Mouse (Mus musculus): Measurements from ENCODE around the gene Spint3. TPM values are rescaled to one million over a fixed set of nuclear protein-coding genes. Genes with fewer than 3 reads are reported as not detected.
"Not testable (repeated sequence)": the region's sequence is repeated elsewhere in the genome, so short reads cannot be mapped to it uniquely, and the experiment has no call there.

Spint3 gene
- not detected in 2 replicates for polyA plus RNA-seq (2015; fragmentation: Nextera tagmentation; extraction: Ambion mirVana)

DNA sequence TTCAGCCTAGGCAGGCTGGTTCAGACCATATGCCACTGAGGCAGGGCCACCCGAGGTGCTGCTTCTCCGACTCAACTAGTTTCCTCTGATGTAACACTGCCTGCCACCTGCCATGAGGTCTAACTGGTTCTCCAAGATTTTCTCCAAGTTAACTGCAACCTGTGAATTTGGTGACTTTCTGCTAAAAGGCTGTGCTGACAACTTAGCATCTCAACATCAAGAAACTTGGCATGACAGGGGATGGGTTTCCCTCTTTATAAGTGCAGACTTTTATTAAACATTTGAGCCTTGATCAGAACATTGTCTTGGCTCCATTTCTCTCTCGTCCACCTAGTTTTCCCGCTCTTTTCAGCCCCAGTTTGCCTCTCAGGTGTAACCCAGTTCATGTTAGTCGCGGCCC lies at the start of gene Spint3:
Gene Spint3, minus strand, starts transcription at position 101 of the 400 bp plus-strand sequence.
- not testable (repeated sequence) for ATAC-seq (replicated peaks; ENCODE audit: low FRiP score, low read depth)

DNA sequence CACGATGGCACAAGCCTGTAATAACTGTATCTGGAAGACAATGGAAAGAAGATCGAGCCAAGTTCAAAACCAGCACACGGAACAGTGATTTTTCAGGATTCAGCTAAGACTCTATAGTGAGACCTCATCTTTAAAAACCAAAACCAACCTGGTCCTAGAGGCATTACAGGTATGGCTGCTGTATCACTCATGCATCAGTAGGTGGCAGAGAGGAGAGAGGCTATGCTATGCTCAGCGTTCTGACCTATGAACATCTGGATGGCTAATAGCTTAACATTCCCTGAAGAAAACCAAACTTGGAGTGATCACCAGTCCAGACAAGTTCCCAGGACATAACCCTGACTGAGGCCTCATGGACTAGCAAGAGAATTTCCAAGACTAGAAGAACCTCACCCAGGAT lies 48.5 kb upstream of the Spint3 start:
- no peak overlapping the region for H3K27ac ChIP-seq
- TF ChIP-seq CTCF (IDR thresholded peaks at IDR 0.05; ENCODE audit: low read depth), result peak; percentile 32; the same call in 1 of the 2 replicates
- WGBS, result 78% methylated on average over 4 of the region's 4 CpGs

More for the DNA sequence above, at the start of gene Spint3:
- DNase-seq (ENCODE audit: low spot score); H3K4me1 ChIP-seq (replicated peaks; ENCODE audit: insufficient read depth, low read length); H3K9ac ChIP-seq (ENCODE audit: low read depth, low read length); H3K36me3 ChIP-seq (ENCODE audit: insufficient read depth, low read length); H3K4me3 ChIP-seq (replicated peaks; ENCODE audit: low read depth, low read length); H3K4me2 ChIP-seq (ENCODE audit: low read length); H3K27ac ChIP-seq; H3K9me3 ChIP-seq (replicated peaks; ENCODE audit: low read length); H3K27me3 ChIP-seq (ENCODE audit: insufficient read depth, low read length): not testable (repeated sequence)
- WGBS, result 76% methylated on average over 6 of the region's 6 CpGs

DNA sequence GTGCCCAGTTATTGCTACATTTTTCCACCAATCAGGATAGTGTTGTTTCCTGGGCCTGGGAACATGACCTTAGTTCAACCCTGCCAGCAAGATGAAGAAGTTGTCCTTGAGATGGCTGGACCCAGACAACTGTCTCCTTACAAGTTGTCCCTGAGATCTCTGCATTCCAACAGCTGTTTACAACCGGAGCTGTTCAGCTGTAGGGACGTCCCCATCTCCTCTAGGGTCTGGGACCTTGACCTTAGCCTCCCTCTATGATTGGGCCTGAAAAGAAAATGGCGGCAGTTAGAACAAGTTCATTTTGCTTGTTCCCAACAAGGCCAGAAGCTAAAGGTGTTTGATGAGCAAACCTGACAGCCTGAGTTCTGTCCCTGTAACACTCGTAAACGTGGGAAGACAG lies 45.8 kb upstream of the Spint3 start:
- ATAC-seq (replicated peaks; ENCODE audit: low FRiP score, low read depth), result no peak
- Histone ChIP-seq H3K4me1 (replicated peaks; ENCODE audit: insufficient read depth, low read length) (no peaks in the 10 kb centered on the region), H3K4me3 (replicated peaks; ENCODE audit: low read depth, low read length) (no peak overlapping the region), H3K9ac (ENCODE audit: low read depth, low read length) (no peak overlapping the region), H3K27ac (no peak overlapping the region), H3K4me2 (ENCODE audit: low read length) (no peak overlapping the region), H3K36me3 (ENCODE audit: insufficient read depth, low read length) (no peaks in the 10 kb centered on the region), H3K9me3 (replicated peaks; ENCODE audit: low read length) (no peaks in the 10 kb centered on the region), H3K27me3 (ENCODE audit: insufficient read depth, low read length) (no peaks in the 10 kb centered on the region)
- no peak for TF ChIP-seq CTCF (IDR thresholded peaks at IDR 0.05; ENCODE audit: low read depth)
- DNase-seq (ENCODE audit: low spot score), result no peak
- 81% methylated on average over 5 of the region's 5 CpGs for WGBS

More for the DNA sequence above, 48.5 kb upstream of the Spint3 start:
- Histone ChIP-seq H3K27me3 (ENCODE audit: insufficient read depth, low read length) (no peaks in the 10 kb centered on the region), H3K4me3 (replicated peaks; ENCODE audit: low read depth, low read length) (no peak overlapping the region), H3K36me3 (ENCODE audit: insufficient read depth, low read length) (no peaks in the 10 kb centered on the region), H3K9ac (ENCODE audit: low read depth, low read length) (no peak overlapping the region), H3K4me2 (ENCODE audit: low read length) (no peak overlapping the region), H3K9me3 (replicated peaks; ENCODE audit: low read length) (no peaks in the 10 kb centered on the region), H3K4me1 (replicated peaks; ENCODE audit: insufficient read depth, low read length) (no peaks in the 10 kb centered on the region)
- ATAC-seq (replicated peaks; ENCODE audit: low FRiP score, low read depth) (no peak), DNase-seq (ENCODE audit: low spot score) (no peak)

DNA sequence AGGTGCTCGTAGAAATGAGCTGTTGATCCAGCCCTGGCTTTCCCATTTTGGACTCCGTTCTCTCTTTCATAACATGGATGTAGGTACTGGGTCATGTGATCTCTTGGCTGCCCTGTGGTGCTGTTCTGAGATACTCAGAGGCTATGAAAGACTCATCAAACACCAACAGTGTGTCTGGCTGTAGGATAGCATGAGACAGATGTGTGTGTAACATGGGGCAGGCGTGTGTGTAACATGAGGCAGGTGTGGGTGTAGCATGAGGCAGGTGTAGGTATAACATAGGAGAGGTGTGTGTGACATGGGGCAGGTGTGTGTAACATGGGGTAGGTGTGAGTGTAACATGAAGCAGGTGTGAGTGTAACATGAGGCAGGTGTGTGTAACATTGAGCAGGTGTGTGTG lies 42.1 kb upstream of the Spint3 start:
- ATAC-seq (replicated peaks; ENCODE audit: low FRiP score, low read depth), result no peak
- no peaks in the 10 kb centered on the region for H3K4me1 ChIP-seq (replicated peaks; ENCODE audit: insufficient read depth, low read length)
- no peak for DNase-seq (ENCODE audit: low spot score)
- no peaks in the 10 kb centered on the region for H3K9me3 ChIP-seq (replicated peaks; ENCODE audit: low read length)
- H3K9ac ChIP-seq (ENCODE audit: low read depth, low read length), result no peak overlapping the region
- H3K27ac ChIP-seq, result no peak overlapping the region
- no peaks in the 10 kb centered on the region for H3K27me3 ChIP-seq (ENCODE audit: insufficient read depth, low read length)
- TF ChIP-seq CTCF (IDR thresholded peaks at IDR 0.05; ENCODE audit: low read depth), result no peak
- H3K4me3 ChIP-seq (replicated peaks; ENCODE audit: low read depth, low read length), result no peak overlapping the region
- H3K4me2 ChIP-seq (ENCODE audit: low read length), result no peak overlapping the region
- WGBS, result 92% methylated on average over 3 of the region's 3 CpGs
- H3K36me3 ChIP-seq (ENCODE audit: insufficient read depth, low read length), result no peaks in the 10 kb centered on the region

DNA sequence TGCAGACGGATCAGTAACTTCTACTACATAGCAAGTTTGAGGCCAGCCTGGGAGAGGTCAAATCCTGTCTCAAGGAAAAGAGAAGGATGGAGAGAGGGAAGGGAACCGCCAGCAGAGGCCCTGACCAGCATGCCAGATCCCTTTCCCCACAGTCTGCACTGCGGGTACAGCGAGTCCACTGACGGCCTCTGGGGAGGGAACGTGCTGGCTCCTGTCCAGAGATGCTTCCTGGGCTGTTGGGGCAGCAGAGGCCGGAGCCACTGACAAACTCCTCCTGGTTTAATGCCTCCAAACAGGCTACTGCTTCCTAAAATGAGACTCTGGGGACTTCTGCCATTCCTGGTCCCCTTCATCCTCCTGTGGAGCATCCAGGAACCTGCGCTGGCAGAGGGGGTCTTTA lies 40.2 kb upstream of the Spint3 start, which contains the start of the genes Wfdc6b and Wfdc8:
Gene Wfdc6b, plus strand, starts transcription at position 52 of the 400 bp plus-strand sequence.
Gene Wfdc8, minus strand, starts transcription at position 156 of the 400 bp plus-strand sequence.
- not testable (repeated sequence) for H3K4me1 ChIP-seq (replicated peaks; ENCODE audit: insufficient read depth, low read length); H3K36me3 ChIP-seq (ENCODE audit: insufficient read depth, low read length); DNase-seq (ENCODE audit: low spot score); H3K9ac ChIP-seq (ENCODE audit: low read depth, low read length); H3K27me3 ChIP-seq (ENCODE audit: insufficient read depth, low read length); H3K4me3 ChIP-seq (replicated peaks; ENCODE audit: low read depth, low read length); ATAC-seq (replicated peaks; ENCODE audit: low FRiP score, low read depth); H3K9me3 ChIP-seq (replicated peaks; ENCODE audit: low read length); H3K4me2 ChIP-seq (ENCODE audit: low read length); H3K27ac ChIP-seq
- WGBS, result 38% methylated on average over 8 of the region's 8 CpGs

DNA sequence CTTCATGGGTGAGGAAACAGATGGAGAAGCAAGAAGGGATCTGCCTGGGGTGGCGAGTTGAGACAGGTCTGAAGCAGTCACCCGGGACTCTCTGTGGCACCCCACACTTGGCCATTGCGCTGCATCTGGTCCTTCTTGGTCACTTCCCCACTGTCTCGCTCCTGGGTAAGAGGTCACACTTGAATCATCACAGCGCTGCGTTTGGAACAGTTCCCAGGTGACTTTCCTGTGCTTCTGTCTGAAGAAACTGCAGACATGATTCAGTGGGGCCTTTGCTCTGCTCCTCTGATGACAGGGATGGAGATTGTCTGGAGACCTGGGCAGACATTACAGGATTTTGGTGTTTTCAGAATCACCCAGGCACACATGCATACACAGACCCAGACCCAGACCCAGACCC lies 35.5 kb upstream of the Spint3 start:
- H3K27ac ChIP-seq, result no peak overlapping the region
- no peak overlapping the region for H3K4me3 ChIP-seq (replicated peaks; ENCODE audit: low read depth, low read length)
- no peaks in the 10 kb centered on the region for H3K4me1 ChIP-seq (replicated peaks; ENCODE audit: insufficient read depth, low read length)
- DNase-seq (ENCODE audit: low spot score) (no peak), ATAC-seq (replicated peaks; ENCODE audit: low FRiP score, low read depth) (no peak)
- WGBS, result 45% methylated on average over 6 of the region's 6 CpGs
- H3K36me3 ChIP-seq (ENCODE audit: insufficient read depth, low read length), result no peaks in the 10 kb centered on the region
- H3K4me2 ChIP-seq (ENCODE audit: low read length), result no peak overlapping the region
- H3K9ac ChIP-seq (ENCODE audit: low read depth, low read length), result no peak overlapping the region
- H3K27me3 ChIP-seq (ENCODE audit: insufficient read depth, low read length), result no peaks in the 10 kb centered on the region
- TF ChIP-seq CTCF (IDR thresholded peaks at IDR 0.05; ENCODE audit: low read depth), result no peak
- H3K9me3 ChIP-seq (replicated peaks; ENCODE audit: low read length), result no peaks in the 10 kb centered on the region

DNA sequence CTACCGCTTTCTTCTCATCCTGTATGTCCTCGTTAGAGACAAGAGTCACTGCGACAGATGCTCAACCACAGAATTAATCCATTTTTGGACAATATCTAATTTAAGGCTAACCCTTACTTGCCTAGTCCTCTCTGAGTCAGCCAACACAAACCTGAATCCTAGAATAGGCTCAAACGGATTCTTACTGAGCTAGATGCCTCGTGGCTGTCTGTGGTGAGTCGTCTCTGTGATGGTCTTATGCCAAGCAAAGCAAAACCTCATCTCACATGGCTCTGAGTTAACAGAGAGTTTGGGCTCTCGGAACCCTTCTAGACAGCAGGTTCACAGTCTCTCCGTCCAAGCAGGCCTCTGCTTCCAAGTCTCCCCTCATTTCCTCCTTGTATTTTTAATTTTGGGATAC lies 31.2 kb upstream of the Spint3 start:
- Histone ChIP-seq H3K9me3 (replicated peaks; ENCODE audit: low read length) (no peaks in the 10 kb centered on the region), H3K9ac (ENCODE audit: low read depth, low read length) (no peak overlapping the region), H3K4me2 (ENCODE audit: low read length) (no peak overlapping the region), H3K36me3 (ENCODE audit: insufficient read depth, low read length) (no peaks in the 10 kb centered on the region), H3K27ac (no peak overlapping the region), H3K4me1 (replicated peaks; ENCODE audit: insufficient read depth, low read length) (no peaks in the 10 kb centered on the region), H3K27me3 (ENCODE audit: insufficient read depth, low read length) (no peaks in the 10 kb centered on the region), H3K4me3 (replicated peaks; ENCODE audit: low read depth, low read length) (no peak overlapping the region)
- no peak for TF ChIP-seq CTCF (IDR thresholded peaks at IDR 0.05; ENCODE audit: low read depth)
- ATAC-seq (replicated peaks; ENCODE audit: low FRiP score, low read depth) (no peak), DNase-seq (ENCODE audit: low spot score) (no peak)
- WGBS, result 85% methylated on average over 8 of the region's 8 CpGs
